Mouse (Mus musculus): ENCODE data around the gene Adamts15. TPM values are rescaled to one million over a fixed set of nuclear protein-coding genes. Genes with fewer than 3 reads are reported as not detected.

The Adamts15 gene
- polyA plus RNA-seq, 1 experiment = 4.8 TPM

DNA sequence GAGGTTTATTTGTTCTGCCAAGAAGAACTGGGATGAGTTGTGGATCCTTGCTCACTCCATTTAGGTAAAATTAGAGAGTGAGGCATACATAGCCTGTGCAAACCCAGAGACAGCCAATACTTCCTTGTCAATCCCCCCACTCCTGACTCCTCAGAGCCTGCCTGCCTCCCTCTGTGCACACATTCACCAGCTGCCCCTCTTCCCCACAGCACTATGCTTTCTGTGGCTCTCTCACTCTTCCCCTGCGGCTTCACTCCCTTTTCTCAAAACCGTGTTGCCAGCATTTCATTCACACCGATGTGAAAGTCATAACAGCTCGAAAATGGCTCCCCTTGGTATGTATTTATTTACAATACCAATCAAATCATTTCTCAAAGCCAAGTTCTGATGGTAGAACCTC, 10.1 kb upstream of the Adamts15 start:
- WGBS = 73% methylated on average over 4 of the region's 4 CpGs
- DNase-seq (ENCODE audit: low read depth, low spot score) = no peak

DNA sequence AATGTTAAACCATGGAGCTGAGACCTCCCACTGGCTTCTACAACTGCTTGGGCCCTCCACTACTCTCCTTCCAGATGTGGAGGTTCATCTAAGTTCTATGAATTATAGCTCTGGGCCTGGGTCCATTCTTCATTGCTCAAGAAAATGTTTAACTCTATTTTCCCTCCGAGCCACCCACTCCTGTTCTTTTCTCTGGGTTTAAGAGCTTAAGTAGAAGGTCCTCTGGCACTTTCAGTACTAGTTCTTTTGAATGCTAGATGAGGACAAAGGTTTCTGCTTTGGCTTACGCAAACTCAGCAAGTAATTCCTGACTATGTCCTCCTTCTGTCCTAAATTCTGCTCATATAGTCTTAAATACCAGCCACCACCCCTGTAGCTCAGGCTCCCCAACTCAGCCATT, 6.5 kb upstream of the Adamts15 start:
- 52% methylated on average over 2 of the region's 2 CpGs for WGBS

DNA sequence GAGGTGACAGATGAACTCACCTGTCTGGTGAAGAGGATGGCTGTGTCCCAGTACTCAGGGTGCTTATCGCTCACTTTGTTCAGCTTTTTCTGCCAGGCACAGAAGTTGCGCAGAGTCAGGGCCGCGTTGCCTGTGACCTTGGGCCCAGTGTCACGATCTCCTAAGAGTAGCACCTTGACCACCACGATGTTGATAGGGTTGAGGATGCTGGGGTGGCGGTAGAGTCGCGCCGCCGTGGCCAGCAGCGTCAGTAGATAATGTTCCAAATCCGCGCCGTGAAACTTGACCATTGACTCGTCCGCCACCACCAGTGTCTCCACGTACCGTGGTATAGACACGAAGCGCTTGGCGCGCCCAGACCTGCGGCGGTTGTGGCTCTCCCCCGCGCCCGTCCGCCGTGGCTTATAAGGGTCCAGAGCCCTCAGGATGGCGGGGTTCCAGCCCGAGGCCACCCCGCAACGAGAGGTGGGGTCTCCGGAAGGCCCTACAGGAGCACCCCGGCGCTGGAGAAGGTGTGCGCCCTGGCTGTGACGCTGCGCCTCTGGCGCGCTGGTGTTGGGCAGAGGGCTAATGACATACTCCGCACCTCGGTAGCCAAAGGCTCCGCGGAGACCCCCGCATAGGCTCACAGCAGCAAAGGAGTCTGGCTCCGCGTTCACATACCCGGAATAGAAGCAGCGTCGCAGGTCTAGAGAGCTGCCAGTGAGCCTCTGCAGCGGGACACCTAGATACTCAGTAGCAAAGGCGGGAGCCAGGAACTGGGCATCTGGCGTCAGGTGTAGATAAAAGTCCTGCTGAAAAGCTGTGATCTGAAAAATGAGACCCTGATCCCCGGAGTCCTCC, 770 bp downstream of the Adamts15 start:
- WGBS = 4% methylated on average over 56 of the region's 56 CpGs
- no peak for DNase-seq (ENCODE audit: low read depth, low spot score)

More for the DNA sequence above, 6.5 kb upstream of the Adamts15 start:
- DNase-seq (ENCODE audit: low read depth, low spot score) = no peak

DNA sequence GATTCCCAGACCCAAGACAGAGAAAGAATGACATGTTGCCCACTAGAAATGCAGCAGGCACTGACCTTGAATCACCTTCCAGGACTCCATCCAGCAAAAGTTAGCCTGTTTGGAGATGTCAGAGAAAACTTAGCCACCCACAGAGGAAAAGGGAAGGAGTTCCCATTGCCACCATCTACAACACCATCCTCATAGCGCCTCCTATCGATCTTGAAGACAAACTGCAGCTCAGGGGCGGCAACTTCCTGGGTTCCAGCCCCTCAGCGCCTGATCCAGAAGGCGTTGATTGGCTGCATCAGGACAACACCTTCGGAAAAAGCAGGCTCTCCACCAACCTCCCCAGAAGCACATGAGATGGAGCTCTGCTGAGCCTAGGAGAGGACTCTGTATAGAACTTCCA, 1.5 kb downstream of the Adamts15 start:
- DNase-seq (ENCODE audit: low read depth, low spot score) = no peak
- 35% methylated on average over 6 of the region's 6 CpGs for WGBS

DNA sequence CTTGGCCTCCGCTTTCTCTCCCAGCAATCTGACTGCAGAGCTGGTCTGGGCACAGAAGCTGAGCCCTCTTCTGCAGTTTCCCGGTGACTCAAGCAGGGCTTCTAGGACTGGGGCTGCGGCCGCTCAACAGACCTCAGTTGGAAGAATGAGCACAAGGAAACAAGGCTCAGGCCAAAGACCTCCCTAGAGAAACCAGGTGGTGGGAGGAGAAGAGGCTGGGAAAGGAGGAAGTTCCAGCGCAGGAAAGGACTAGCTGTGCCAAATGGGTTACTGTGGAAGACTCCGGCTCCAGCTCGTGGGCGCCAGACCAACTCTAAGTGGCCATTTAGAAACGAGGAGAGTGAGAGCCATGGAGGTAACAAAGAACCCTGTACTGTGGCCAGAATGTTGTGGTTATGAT, 2.6 kb downstream of the Adamts15 start:
- 57% methylated on average over 9 of the region's 9 CpGs for WGBS
- no peak for DNase-seq (ENCODE audit: low read depth, low spot score)

DNA sequence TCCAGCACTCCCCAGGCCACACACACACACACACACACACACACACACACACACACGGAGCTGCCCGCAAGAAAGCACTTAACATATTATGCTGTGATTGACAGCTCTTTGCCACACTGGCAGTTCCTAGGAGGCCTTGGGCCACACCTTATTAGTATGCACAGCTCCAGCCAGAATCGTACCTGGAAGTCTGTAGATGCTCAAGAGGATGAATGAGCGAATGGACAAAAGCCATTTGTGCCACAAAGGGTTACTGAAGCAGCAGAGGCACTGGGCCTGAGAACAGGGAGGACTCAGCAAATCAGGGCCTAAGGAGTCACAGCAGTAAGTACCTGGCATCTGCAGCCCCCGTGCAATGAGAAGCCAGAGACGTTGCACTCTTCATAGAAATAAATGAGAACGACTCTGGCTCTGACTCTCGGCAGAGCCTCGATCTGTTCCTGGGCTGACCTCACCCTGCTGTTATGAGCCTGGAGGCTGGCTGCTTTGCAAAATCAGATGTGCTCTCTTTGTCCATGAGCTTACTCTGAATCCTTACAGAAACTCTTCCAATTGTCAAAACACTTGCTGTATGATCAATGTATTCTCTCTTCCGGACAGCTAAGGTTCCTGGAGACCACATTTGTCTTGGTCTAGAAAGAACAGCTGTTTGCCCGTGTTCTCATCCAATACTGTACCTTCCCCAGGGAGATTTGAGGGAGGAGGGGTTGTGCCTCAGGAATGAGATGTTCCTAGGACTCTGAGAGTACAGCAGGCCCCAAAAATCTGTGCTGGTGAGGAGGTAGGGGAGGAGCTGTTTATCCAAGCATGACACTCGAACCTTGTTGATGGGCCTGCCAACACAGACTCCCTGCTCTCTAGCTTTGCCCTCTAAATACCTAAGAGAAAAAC, 3.5 kb downstream of the Adamts15 start:
- DNase-seq (ENCODE audit: low read depth, low spot score) = no peak
- WGBS = 31% methylated on average over 12 of the region's 12 CpGs

DNA sequence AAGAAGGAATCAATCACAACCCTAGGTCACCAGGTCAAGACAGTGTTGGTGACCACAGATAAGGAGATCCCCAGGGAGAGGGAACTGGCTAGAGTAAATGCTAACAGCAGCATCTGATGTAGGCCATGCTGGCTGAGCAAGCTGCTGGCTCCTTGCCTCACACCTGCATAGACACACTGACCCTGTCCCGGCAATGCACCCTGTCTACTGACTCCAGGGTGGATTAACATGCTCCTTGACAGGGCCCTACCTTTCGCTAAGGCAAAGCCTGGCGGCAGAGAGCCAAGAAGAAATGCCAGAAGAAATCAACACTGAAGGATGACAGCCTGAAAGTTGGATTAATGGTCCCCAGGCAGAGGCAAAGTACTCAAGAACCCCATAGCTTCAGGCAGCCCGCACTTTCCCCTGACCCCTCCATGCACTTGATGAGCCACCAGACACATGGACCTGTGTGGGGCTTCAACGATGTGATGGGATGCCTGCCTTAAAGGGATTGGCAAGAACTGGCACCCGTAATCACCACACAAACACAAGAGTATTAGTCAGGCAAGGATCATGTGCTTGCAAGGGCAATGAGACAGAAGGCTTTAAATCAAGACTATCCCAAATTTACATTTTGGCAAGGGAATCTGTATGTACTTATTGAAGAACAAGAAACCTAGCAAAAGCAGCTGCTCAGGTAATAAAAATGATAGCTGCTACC, 5.8 kb downstream of the Adamts15 start:
- WGBS = 85% methylated on average over 6 of the region's 6 CpGs
- no peak for DNase-seq (ENCODE audit: low read depth, low spot score)

DNA sequence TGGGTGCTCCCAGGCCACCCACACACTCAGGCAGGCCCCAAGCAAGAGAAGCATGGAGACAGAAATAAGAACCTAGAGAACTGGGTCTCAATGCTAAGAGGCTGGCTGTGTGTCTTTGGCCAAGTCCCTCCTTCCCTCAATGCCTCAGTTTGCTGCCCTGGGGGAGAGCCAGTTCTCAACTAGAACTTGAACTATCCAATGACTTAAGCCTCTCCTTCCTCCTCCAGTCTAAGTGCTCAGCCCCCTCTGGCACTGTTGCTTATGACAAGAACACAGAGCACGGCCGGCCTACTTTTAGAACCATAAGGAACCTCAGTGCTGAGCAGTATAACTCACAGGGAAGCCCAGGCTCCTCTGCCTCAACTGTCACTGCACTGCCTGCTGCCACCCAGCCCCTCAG, 8.0 kb downstream of the Adamts15 start:
- DNase-seq (ENCODE audit: low read depth, low spot score) = no peak
- 84% methylated on average over 2 of the region's 2 CpGs for WGBS

DNA sequence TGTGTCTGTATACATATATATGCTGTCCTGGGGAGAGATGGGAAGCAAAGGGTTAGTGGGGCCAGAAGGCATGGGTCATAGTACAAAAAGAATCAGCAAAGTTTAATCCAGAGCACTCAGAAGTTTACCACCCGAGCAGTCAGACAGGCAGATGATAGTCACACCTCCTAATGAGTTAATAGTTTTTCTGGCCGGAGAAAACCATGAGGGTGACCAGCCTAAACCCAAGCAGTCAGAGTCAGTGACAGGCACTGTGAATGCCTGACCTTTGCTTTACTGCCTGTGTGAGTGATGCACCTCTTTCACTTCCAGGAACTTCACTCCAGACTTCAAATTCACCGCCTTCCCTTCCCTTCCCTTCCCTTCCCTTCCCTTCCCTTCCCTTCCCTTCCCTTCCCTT, 8.8 kb downstream of the Adamts15 start:
- 33% methylated on average over 3 of the region's 3 CpGs for WGBS
- no peak for DNase-seq (ENCODE audit: low read depth, low spot score)

DNA sequence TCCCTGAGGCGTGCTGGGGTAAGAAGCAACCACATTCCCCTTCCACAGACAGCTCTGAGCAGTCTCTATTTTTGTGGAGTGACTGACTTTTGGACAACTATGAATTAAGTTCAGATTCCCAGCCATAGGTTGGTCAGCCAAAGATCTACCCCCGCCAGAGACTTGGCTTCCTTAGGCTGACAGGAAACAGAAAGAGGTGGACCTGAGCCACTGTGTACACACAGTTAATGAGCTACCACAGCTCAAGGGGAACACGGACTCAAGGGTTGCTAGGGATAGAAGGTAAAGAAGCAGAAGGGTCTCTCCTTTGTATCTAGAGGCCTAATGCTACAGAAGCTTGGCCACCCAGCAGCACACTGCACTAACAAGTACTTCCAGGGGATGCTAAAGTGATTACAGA, 10.1 kb downstream of the Adamts15 start:
- no peak for DNase-seq (ENCODE audit: low read depth, low spot score)

DNA sequence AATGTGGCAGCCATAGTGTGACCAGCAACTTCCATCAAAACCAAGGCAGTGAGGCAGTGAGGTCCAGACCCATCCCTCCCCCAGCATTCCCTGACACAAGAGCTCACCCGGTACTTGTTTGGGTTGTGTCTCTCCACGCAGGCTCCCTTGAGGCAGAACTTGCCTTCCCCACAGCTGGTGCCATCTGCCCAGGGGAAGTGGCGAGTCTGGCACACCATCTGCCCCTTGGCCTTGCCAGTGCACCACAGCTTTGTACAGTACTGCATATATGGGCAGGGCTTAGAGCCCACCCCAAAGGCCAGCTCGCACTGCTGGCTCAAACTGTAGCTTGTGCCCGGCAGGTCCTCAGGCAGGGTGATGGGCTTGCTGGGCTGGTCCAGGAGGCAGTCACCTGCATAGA, 11.8 kb downstream of the Adamts15 start:
- 90% methylated on average over 5 of the region's 5 CpGs for WGBS
- no peak for DNase-seq (ENCODE audit: low read depth, low spot score)

More for the DNA sequence above, 10.1 kb downstream of the Adamts15 start:
- WGBS = 37% methylated on average over 3 of the region's 3 CpGs

DNA sequence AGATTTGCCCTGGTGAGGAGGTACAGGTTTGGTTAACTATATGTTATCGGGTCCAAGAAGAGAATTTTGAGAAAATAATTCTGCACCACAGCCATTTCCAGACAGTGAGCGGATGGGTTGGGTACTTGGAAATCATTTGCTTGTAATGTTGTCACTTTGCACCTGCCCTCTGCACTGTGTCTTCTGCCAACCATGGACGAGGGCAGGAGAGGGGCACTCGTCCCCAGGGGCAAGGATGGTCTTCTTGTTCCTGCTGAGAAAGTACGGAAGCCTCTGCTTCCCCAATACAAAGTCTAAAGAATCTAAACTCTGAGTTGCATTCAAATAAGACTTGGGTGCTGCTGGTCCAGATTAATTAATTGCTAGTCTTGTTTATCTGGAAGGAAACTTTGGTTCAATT, 13.3 kb downstream of the Adamts15 start:
- 85% methylated on average over 5 of the region's 5 CpGs for WGBS
- DNase-seq (ENCODE audit: low read depth, low spot score) = no peak

DNA sequence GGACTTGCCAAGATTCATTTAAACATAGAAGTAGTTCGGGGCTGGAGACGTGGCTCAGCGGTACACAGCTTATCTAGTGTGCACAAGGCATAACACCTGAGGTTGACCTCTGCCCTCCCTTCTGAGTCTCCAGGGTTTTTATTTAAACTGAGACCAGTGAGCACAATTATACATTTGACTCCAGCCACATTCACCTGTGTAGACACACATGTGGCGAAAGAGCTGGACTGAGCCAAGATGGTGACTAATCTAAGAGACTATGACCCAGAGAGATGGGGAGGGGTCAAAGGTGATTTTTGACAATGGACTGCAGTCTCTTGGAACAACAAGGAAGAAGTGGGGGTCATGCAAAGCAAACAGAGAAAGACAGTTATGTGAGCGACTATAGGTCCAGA, 14.0 kb downstream of the Adamts15 start:
- 66% methylated on average over 5 of the region's 5 CpGs for whole genome bisulfite sequencing

DNA sequence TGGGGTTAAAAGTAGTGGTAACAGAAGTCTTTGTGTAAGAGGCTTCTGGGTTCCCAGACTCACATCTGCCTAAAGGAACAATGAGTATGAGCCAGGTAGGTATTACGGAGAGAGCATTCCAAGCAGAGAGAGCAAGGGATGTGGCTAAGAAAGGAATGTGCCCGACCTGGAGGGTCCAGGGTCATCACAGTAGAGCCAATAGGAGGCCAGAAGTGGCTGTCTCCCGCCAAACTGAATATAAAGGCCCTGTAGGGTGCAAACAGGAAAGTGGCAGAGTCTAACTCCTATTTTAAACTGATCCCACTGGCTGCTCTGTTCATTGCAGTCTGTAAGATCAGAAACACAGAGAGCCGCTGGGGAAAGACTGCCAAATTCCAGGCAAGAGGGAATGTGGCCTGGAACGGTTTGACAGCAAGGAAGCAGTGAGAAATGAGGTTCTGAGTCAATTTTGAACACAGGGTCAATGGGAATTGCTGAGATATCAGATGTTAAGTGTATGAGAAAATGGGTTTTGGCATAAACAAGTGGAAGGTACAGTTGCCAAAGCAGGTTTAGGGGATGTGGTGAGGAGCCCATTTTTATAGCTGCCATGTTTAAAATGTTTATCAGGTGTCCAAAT, 14.5 kb downstream of the Adamts15 start:
- WGBS = 69% methylated on average over 5 of the region's 5 CpGs
- no peak for DNase-seq (ENCODE audit: low read depth, low spot score)

More for the DNA sequence above, 14.0 kb downstream of the Adamts15 start:
- no peak for DNase-seq (ENCODE audit: low read depth, low spot score)

DNA sequence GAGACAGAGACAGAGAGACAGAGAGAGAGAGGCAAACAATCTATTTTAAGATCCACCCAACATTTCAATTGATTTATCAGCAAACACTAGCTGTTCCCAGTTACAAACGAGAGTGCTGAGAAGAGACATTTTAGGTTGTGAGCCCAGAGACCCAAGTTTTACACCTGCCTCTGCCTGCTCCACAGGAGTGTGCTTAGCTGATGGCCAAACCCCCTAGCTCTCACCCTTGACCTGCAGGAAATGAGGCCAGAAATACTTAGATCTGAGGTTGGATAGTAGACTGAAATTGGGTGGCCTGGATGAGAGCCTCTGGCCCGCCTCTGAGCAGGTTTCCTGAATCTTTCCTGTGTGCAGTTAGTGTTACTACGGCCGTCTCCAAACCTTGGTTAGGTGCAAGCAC, 15.8 kb downstream of the Adamts15 start:
- 68% methylated on average over 4 of the region's 4 CpGs for WGBS

DNA sequence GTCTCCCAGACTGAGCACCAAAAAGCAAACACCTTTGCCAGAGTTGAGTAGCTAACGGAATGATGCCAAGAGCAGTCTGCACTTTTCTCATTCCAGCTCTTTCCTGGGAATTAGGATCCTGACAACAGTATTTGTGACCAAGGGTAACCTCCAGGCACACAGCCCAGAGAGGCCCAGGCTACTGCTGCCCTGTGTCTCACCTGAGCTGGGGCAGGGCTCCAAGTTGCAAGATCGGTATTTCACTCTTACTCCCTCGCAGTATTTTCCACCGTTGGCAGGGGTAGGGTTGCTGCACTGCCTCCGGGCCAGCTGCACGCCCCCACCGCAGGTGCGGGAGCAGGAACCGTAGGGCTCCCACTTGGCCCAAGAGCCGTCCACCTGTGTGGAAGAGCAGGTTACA, 16.4 kb downstream of the Adamts15 start:
- no peak for DNase-seq (ENCODE audit: low read depth, low spot score)
- 32% methylated on average over 10 of the region's 10 CpGs for WGBS

More for the DNA sequence above, 15.8 kb downstream of the Adamts15 start:
- no peak for DNase-seq (ENCODE audit: low read depth, low spot score)

DNA sequence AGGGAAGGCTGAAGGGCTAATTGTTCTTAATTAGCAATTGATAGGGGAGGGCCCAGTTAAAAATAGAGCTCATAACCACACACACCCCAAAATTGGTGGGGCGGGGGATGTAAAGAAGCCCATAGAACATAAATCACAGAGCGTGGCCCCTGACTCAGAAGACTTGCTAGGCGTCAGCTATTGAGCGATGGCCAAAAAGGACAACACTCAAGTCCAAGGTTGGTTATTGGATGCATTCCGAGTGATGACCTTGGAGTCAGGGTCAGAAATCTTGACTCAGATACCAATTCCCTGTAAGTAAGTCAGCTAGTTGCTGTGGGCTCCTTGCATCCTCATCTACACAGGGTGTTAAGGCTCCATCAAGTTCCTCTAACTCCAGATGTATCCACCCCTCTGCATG, 19.0 kb downstream of the Adamts15 start:
- DNase-seq (ENCODE audit: low read depth, low spot score) = no peak
- 91% methylated on average over 5 of the region's 5 CpGs for WGBS

DNA sequence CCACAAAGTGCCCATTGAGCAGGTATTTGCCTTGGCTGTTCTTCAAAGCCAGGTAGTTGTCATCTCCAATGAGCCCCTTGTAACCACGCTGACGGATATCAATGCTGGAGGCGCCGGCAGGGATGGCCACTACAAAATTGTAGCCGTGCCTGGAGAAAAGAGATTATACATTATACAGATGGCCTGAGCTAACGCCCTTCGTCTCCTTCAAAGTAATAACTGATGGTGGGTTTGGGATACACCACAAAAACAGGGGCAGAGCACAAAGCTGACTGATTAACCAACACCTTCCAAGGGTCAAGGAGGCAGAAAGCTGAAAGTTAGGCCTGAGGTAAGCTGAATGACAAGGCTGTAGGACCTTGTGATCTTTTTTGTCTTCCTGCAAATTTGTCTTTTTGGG, 19.6 kb downstream of the Adamts15 start:
- WGBS = 97% methylated on average over 7 of the region's 7 CpGs
- no peak for DNase-seq (ENCODE audit: low read depth, low spot score)

DNA sequence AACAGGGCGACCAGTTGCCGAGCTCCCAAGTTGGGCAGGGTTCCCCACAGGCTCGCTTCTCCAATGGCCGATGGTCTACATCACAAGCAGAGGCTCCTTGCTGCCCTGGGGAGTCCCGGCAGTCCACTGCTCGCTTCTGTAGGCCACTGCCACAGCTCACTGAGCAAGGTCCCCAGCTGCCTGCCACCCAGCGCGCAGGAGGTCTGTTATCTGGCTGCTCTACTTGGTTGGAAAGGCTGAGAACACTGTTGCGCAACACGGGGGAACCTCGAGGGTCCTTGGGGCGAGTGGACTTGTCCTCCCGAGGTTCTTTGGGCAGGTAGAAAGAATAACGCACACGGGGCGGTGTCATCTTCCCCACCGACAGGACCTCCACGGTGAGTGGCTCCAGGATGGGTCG, 20.1 kb downstream of the Adamts15 start:
- WGBS = 94% methylated on average over 19 of the region's 19 CpGs
- no peak for DNase-seq (ENCODE audit: low read depth, low spot score)

DNA sequence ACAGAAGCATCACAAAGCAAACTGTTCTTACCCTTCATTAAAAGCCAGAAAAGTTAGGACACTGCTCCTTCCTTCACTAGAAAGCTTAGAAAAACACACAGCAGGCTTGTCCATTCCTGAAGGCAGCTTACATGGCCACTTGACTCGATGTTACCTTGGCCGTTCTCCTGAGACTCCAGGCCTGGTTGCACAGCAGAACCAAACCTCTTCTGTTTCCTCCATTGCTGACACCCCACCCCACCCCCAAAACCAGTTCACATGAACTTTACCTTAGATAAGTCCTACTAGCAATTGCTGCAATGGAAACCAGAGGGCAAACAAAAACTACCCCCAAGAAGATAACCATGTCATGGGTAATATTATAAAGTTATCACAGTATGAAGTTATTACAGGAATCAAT, 25.1 kb downstream of the Adamts15 start:
- no peak for DNase-seq (ENCODE audit: low read depth, low spot score)
- WGBS = 20% methylated on average over 2 of the region's 2 CpGs
